Mouse (Mus musculus) thymus, adult 2 months (tissue): ENCODE measurements around the gene Gm11937. TPM values are rescaled to one million over a fixed set of nuclear protein-coding genes. Genes with fewer than 3 reads are reported as not detected.

Experiments used
- DNase-seq: peaks from one replicate; pipeline ENCODE4 v3.0.0; 2021
- H3K27ac ChIP-seq: fragments of 200-500 bp; 2 replicates; pipeline ENCODE4 v1.5.1; 2012; ENCODE audit warnings: low read length, control low read depth; ENCODE audit not compliant: control insufficient read depth, insufficient read depth
- H3K27me3 ChIP-seq: fragments of 200-500 bp; 2 replicates; pipeline ENCODE4 v1.6.1; 2012; ENCODE audit warnings: mild to moderate bottlenecking, low read length, moderate library complexity, mixed read lengths; ENCODE audit not compliant: control insufficient read depth, insufficient read depth
- H3K36me3 ChIP-seq: fragments of 200-500 bp; 2 replicates; pipeline ENCODE4 v1.6.1; 2012; ENCODE audit warnings: mild to moderate bottlenecking, low read length, moderate library complexity; ENCODE audit not compliant: control insufficient read depth, insufficient read depth
- H3K4me1 ChIP-seq: fragments of 200-500 bp; replicated peaks from 2 replicates; pipeline ENCODE4 v1.6.1; 2012; ENCODE audit warnings: low read length; ENCODE audit not compliant: control insufficient read depth, insufficient read depth
- H3K4me3 ChIP-seq: fragments of 200-500 bp; 2 replicates; pipeline ENCODE4 v1.5.1; 2012; ENCODE audit warnings: mild to moderate bottlenecking, low read length, control low read depth, moderate library complexity; ENCODE audit not compliant: control insufficient read depth, insufficient read depth
- CTCF ChIP-seq: fragments of 200-500 bp; IDR thresholded peaks from 2 replicates; pipeline ENCODE4 v1.5.1; 2012; ENCODE audit warnings: mild to moderate bottlenecking, control low read depth, low read length, moderate library complexity, borderline replicate concordance; ENCODE audit not compliant: control insufficient read depth, poor library complexity, insufficient read depth; ENCODE audit errors: extremely low read depth
- POLR2A ChIP-seq: fragments of 200-500 bp; IDR thresholded peaks from 2 replicates; pipeline ENCODE4 v1.6.1; 2012; ENCODE audit warnings: mild to moderate bottlenecking, low read length, control low read depth, moderate library complexity; ENCODE audit not compliant: control insufficient read depth, poor library complexity, insufficient read depth; ENCODE audit errors: extremely low read depth
- WGBS: fragments of 180-500 bp; shearing (Covaris S2); methylation state at CpG from one replicate; pipeline ENCODE4 v1.1.7; 2018; 5-methylcytosine and 5-hydroxymethylcytosine counted together
- polyA plus RNA-seq: library from polyadenylated mRNA; depleted of rRNA; stranded (reverse); fragments of >200 nt; gene quantifications from 2 replicates; pipeline ENCODE4 v1.2.3, GENCODE M21; 2012; rRNA removed

Gene Gm11937
- polyA plus RNA-seq, 1 experiment, result not detected

GRCm38 (mm10) chr11:99581564-99581963, 28.4 kb downstream of the Gm11937 start:
- H3K36me3 ChIP-seq, result no peaks in the 10 kb centered on the region
- no peak overlapping the region for H3K4me3 ChIP-seq
- 92% methylated on average over 6 of the region's 6 CpGs for WGBS
- DNase-seq, result no peak
- no peaks in the 10 kb centered on the region for H3K4me1 ChIP-seq
- no peak for TF ChIP-seq POLR2A
- no peak for TF ChIP-seq CTCF
- H3K27me3 ChIP-seq, result no peaks in the 10 kb centered on the region
- H3K27ac ChIP-seq, result no peak overlapping the region

GRCm38 (mm10) chr11:99581051-99581450, 28.9 kb downstream of the Gm11937 start:
- H3K4me3 ChIP-seq, result no peak overlapping the region
- H3K4me1 ChIP-seq, result no peaks in the 10 kb centered on the region
- H3K27ac ChIP-seq, result no peak overlapping the region
- TF ChIP-seq CTCF (no peak), POLR2A (no peak)
- DNase-seq, result no peak
- no peaks in the 10 kb centered on the region for H3K27me3 ChIP-seq
- 96% methylated on average over 5 of the region's 5 CpGs for WGBS
- H3K36me3 ChIP-seq, result no peaks in the 10 kb centered on the region

DNA sequence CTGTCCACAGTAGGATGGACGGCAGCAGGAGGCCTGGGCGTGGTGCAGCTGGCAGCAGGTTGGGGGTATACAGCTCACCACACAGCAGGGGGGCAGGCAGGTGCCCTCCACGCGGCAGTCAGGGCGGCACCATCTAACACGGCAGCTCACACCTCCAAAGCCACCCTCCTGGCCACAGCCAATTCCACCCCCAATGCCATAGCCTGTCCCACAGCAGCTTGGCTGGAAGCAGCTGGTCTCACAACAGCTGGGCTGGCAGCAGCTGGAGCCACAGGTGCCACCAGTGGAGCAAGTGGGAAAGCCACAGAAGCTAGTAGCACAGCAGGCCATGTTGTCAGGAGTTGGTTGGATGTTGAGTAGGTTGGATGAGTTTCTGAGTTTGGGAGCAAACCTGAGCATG, 29.4 kb downstream of the Gm11937 start, which contains the start of gene Krtap1-5:
Krtap1-5 (minus strand) TSS at position 381 of the 400 bp plus-strand sequence.
- H3K27ac ChIP-seq, result no peak within 1 kb of the TSS
- H3K36me3 ChIP-seq, result no peaks in the 10 kb centered on the region
- no peaks in the 10 kb centered on the region for H3K27me3 ChIP-seq
- no peaks in the 10 kb centered on the region for H3K4me1 ChIP-seq
- 87% methylated on average over 6 of the region's 6 CpGs for WGBS
- DNase-seq, result no peak
- TF ChIP-seq POLR2A, result no peak
- no peak for TF ChIP-seq CTCF
- no peak within 1 kb of the TSS for H3K4me3 ChIP-seq

GRCm38 (mm10) chr11:99574106-99574505, 35.9 kb downstream of the Gm11937 start:
- peak; percentile 63 for DNase-seq
- H3K4me3 ChIP-seq, result no peak overlapping the region
- WGBS, result 5% methylated on average over 7 of the region's 7 CpGs

GRCm38 (mm10) chr11:99573164-99573563, 36.8 kb downstream of the Gm11937 start:
- Histone ChIP-seq H3K4me3 (no peak overlapping the region), H3K4me1 (no peaks in the 10 kb centered on the region), H3K27ac (no peak overlapping the region), H3K36me3 (no peaks in the 10 kb centered on the region), H3K27me3 (no peaks in the 10 kb centered on the region)
- 74% methylated on average over 4 of the region's 4 CpGs for WGBS
- no peak for TF ChIP-seq CTCF
- TF ChIP-seq POLR2A, result no peak
- no peak for DNase-seq

More at GRCm38 (mm10) chr11:99574106-99574505, 35.9 kb downstream of the Gm11937 start:
- no peaks in the 10 kb centered on the region for H3K4me1 ChIP-seq
- no peak overlapping the region for H3K27ac ChIP-seq
- no peaks in the 10 kb centered on the region for H3K27me3 ChIP-seq
- no peaks in the 10 kb centered on the region for H3K36me3 ChIP-seq
- TF ChIP-seq CTCF (peak; percentile 59; the same call in 1 of the 2 replicates), POLR2A (no peak)

DNA sequence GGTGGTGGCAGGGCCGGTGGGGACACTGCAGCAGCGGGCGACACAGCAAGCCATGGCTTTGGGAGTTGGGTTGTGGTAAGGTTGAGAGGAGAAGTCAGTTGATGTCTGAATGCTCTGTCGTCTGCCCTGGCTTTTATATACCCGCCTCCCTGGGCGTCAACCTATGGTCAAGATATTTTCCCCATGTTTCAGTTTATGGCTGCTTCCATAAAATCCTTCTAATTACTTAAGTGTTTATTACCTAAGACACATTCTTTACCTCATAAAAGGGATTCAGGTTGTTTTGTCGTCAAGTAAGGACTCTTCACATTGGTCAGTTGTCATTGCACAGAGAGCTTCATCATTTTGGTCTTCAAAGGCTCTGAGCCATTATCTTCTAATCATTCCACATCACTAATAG, 43.5 kb downstream of the Gm11937 start, which contains the start of gene Krtap3-1:
Krtap3-1 (minus strand) TSS at position 101 of the 400 bp plus-strand sequence.
- no peak within 1 kb of the TSS for H3K27ac ChIP-seq
- H3K27me3 ChIP-seq, result no peaks in the 10 kb centered on the region
- TF ChIP-seq CTCF (no peak), POLR2A (no peak)
- no peaks in the 10 kb centered on the region for H3K36me3 ChIP-seq
- no peak within 1 kb of the TSS for H3K4me3 ChIP-seq
- DNase-seq, result no peak
- 89% methylated on average over 7 of the region's 7 CpGs for WGBS
- no peaks in the 10 kb centered on the region for H3K4me1 ChIP-seq

DNA sequence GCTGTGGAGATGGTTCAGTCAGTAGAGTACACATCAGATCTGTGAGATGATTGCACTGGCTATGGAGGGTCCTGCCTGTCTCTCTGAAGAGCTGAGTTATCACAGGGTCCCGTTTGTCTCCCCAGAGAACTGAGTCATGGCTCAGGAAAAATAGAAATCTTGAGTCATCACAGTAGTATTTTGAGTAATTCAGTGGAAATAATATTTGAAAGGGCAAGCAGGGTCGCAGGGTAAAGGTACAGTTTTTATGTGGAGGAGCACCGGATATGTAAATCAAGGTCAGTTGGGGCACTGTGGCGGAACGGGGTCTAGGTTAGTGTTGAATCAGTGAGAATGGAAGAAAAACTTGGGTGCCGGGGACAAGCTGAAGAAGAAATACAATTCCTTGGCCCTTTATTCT, 47.4 kb downstream of the Gm11937 start:
- H3K4me3 ChIP-seq, result no peak overlapping the region
- TF ChIP-seq CTCF, result no peak
- TF ChIP-seq POLR2A, result no peak
- H3K4me1 ChIP-seq, result no peaks in the 10 kb centered on the region
- WGBS, result 91% methylated on average over 6 of the region's 6 CpGs
- no peaks in the 10 kb centered on the region for H3K36me3 ChIP-seq
- no peak for DNase-seq
- H3K27ac ChIP-seq, result no peak overlapping the region
- H3K27me3 ChIP-seq, result no peaks in the 10 kb centered on the region

Other genes starting within 250 kb of the Gm11937 start
- not detected in 2 replicates for gene Krt28, start 235.3 kb downstream of the Gm11937 start, polyA plus RNA-seq
- 4.9 and 6.4 TPM in 2 replicates for gene Krt10, start 220.8 kb downstream of the Gm11937 start, polyA plus RNA-seq
- gene Krt12, start 187.9 kb downstream of the Gm11937 start, polyA plus RNA-seq, result 0.27 and 0.34 TPM in 2 replicates
- gene Krt20, start 172.0 kb downstream of the Gm11937 start, polyA plus RNA-seq, result 0.65 and 1.0 TPM in 2 replicates
- gene Krt23, start 117.1 kb downstream of the Gm11937 start, polyA plus RNA-seq, result 1.5 and 1.7 TPM in 2 replicates
- 0.11 TPM in 1 of 2 replicates, not detected in the other for gene Krt39, start 88.9 kb downstream of the Gm11937 start, polyA plus RNA-seq
- gene Krt40, start 67.0 kb downstream of the Gm11937 start, polyA plus RNA-seq, result 0.09 TPM in 1 of 2 replicates, not detected in the other
- 0.46 and 0.66 TPM in 2 replicates for gene Krtap3-3, start 59.3 kb downstream of the Gm11937 start, polyA plus RNA-seq
- gene Krtap3-2, start 53.3 kb downstream of the Gm11937 start, polyA plus RNA-seq, result 0.15 and 0.19 TPM in 2 replicates
- gene Gm11939, start 50.7 kb downstream of the Gm11937 start, polyA plus RNA-seq, result not detected in 2 replicates
- 0.43 and 0.81 TPM in 2 replicates for gene Krtap3-1, start 43.6 kb downstream of the Gm11937 start, polyA plus RNA-seq
- gene Krtap1-5, start 29.2 kb downstream of the Gm11937 start, polyA plus RNA-seq, result not detected in 2 replicates
- not detected in 2 replicates for gene Krtap1-4, start 26.5 kb downstream of the Gm11937 start, polyA plus RNA-seq
- gene Krtap1-3, start 18.9 kb downstream of the Gm11937 start, polyA plus RNA-seq, result not detected in 2 replicates
- gene Krtap9-3, start 12.1 kb downstream of the Gm11937 start, polyA plus RNA-seq, result not detected in 2 replicates
- gene Gm11938, start 6.9 kb downstream of the Gm11937 start, polyA plus RNA-seq, result 0.33 TPM in 1 of 2 replicates, not detected in the other
- 0.22 and 0.37 TPM in 2 replicates for gene Krtap2-4, start 4.7 kb upstream of the Gm11937 start, polyA plus RNA-seq
- not detected in 2 replicates for gene Gm11562, start 10.2 kb upstream of the Gm11937 start, polyA plus RNA-seq
- not detected in 2 replicates for gene Krtap4-1, start 18.0 kb upstream of the Gm11937 start, polyA plus RNA-seq
- not detected in 2 replicates for gene Krtap4-2, start 24.9 kb upstream of the Gm11937 start, polyA plus RNA-seq
- gene Krtap4-7, start 33.9 kb upstream of the Gm11937 start, polyA plus RNA-seq, result not detected in 2 replicates
- not detected in 2 replicates for gene Gm11555, start 40.0 kb upstream of the Gm11937 start, polyA plus RNA-seq
- gene Gm11563, start 48.8 kb upstream of the Gm11937 start, polyA plus RNA-seq, result not detected in 2 replicates
- not detected in 2 replicates for gene Krtap4-6, start 55.8 kb upstream of the Gm11937 start, polyA plus RNA-seq
- gene Gm14190, start 80.6 kb upstream of the Gm11937 start, polyA plus RNA-seq, result not detected in 2 replicates
- gene Gm14180, start 124.1 kb upstream of the Gm11937 start, polyA plus RNA-seq, result not detected in 2 replicates
- gene Gm11595, start 162.7 kb upstream of the Gm11937 start, polyA plus RNA-seq, result not detected in 2 replicates
- gene Krtap4-8, start 170.5 kb upstream of the Gm11937 start, polyA plus RNA-seq, result not detected in 2 replicates
- 0.17 TPM in 1 of 2 replicates, not detected in the other for gene Krtap4-9, start 175.0 kb upstream of the Gm11937 start, polyA plus RNA-seq
- not detected in 2 replicates for gene Gm11596, start 183.3 kb upstream of the Gm11937 start, polyA plus RNA-seq
- gene Gm11569, start 188.7 kb upstream of the Gm11937 start, polyA plus RNA-seq, result not detected in 2 replicates
- gene Gm11554, start 194.3 kb upstream of the Gm11937 start, polyA plus RNA-seq, result not detected in 2 replicates
- not detected in 2 replicates for gene Krtap4-13, start 199.7 kb upstream of the Gm11937 start, polyA plus RNA-seq
- not detected in 2 replicates for gene Gm11564, start 205.5 kb upstream of the Gm11937 start, polyA plus RNA-seq
- gene 2300003K06Rik, start 227.9 kb upstream of the Gm11937 start, polyA plus RNA-seq, result not detected in 2 replicates
- gene Krtap4-16, start 241.4 kb upstream of the Gm11937 start, polyA plus RNA-seq, result 0.28 TPM in 1 of 2 replicates, not detected in the other
- gene Gm11568, start 247.7 kb upstream of the Gm11937 start, polyA plus RNA-seq, result not detected in 2 replicates